Mouse (Mus musculus): Measurements from ENCODE around the gene Notch1. TPM values are rescaled to one million over a fixed set of nuclear protein-coding genes. Genes with fewer than 3 reads are reported as not detected.

The Notch1 gene
- polyA plus RNA-seq, 1 experiment from 2014 or later = 17.3 TPM

DNA sequence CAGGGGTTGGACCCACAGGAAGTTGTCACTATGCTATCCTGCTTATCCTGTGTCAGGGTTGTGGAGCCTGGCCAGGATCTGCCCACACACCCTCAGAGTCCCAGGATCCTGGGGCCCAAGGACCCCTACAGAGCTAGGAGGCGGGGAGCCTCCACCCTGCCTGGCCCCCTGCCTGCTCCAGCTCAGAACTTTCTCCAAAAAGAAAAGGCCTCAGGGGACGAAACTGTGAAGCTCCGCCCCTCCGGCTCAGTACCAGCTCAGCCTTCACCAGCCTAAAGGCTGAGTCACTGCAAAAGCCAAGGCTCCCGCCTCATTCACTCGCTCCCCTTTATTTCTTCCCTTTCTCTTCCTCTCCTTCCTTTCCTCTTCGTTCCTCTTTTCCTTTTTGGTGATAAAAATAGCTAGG is 9.0 kb downstream of the Notch1 start:
- peak; percentile 43; the same call in 1 of the 2 replicates for ATAC-seq (ENCODE audit: insufficient number of reproducible peaks, insufficient read depth, low FRiP score, low TSS enrichment, low read depth)
- H3K36me3 ChIP-seq = no peaks in the 10 kb centered on the region
- H3K4me2 ChIP-seq = peak overlapping the region; percentile 44
- 0 out of 2 replicates have a peak, but pooled peaks cover 2% of the 10 kb centered on the region for H3K27me3 ChIP-seq
- no peaks in the 10 kb centered on the region for H3K9me3 ChIP-seq
- H3K4me3 ChIP-seq = no peak overlapping the region
- 1% methylated on average over 7 of the region's 7 CpGs for WGBS
- 0 out of 2 replicates have a peak overlapping the region, but pooled peaks have one; percentile 37 for H3K9ac ChIP-seq
- H3K4me1 ChIP-seq = peaks cover 57% of the 10 kb centered on the region
- peak overlapping the region; percentile 96 for H3K27ac ChIP-seq

DNA sequence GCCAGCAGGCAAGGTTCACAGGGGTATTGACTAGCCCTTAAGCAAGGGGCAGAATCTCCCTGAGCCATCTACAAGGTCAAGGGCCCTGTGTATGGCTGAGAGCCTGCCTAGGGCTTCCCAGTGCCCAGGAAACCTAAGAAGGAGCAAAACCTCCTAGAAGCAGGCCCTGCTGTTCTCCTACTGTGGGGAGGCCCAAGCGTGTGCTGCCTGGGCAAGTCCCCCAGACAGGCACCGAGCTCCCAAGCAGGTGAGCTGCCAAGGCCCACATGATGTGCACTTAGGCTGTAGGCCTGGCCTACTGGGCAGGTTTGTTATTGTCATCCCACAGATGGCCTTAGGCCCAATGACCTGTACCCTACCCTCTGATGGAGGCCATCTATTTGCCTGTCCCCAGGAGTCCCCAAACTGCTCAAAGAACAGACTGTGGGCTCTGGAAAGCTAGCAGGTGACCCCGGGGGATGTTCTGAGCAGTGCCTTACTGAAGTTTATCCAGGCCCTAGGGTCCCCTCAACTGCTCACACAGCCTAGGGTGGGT is 9.7 kb downstream of the Notch1 start:
- Histone ChIP-seq H3K4me1 (peaks cover 64% of the 10 kb centered on the region), H3K27me3 (peaks cover 8% of the 10 kb centered on the region), H3K27ac (peak overlapping the region; percentile 96), H3K36me3 (no peaks in the 10 kb centered on the region), H3K4me3 (no peak overlapping the region), H3K9ac (0 out of 2 replicates have a peak overlapping the region, but pooled peaks have one; percentile 37), H3K4me2 (peak overlapping the region; percentile 44), H3K9me3 (no peaks in the 10 kb centered on the region)
- ATAC-seq (ENCODE audit: insufficient number of reproducible peaks, insufficient read depth, low FRiP score, low TSS enrichment, low read depth) = no peak
- 65% methylated on average over 3 of the region's 3 CpGs for WGBS

DNA sequence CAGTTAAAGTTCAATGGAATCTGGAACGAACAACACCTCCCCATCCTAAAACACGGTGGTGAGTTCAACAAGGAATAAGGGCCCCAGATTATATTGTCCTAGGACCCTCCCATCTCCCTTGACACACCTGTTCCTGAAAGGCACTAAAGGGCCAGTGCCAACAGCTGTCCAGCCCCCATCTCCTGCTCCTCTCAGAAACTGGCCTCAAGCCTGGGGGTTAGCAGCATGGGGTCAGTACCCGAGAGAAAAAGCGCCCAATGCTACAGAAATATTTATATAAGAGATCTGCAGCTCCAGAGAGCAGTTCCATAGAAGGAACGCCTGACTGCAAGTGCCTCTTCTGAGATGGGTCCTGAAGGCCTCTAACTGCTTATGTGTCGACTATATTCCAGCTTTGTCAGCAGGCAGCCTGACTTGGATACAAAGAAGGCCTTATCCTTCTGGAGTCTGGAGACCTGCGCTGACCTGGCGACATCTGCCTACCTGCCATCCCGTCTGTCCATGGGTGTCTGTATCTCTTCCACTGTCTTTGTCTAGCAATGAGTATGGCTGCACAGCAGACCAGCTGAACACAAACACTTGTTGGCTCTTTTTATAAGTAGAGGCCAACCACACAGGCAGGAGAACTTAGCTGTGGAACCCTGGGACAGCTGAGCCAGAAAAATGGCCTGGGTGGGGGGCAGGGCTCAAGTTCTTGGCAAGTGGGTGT is 11.5 kb downstream of the Notch1 start:
- Histone ChIP-seq H3K27me3 (peaks cover 19% of the 10 kb centered on the region), H3K36me3 (no peaks in the 10 kb centered on the region), H3K27ac (peak overlapping the region; percentile 48; the same call in 1 of the 2 replicates), H3K4me1 (peaks cover 83% of the 10 kb centered on the region), H3K4me3 (no peak overlapping the region; the same call in 1 of the 2 replicates), H3K9ac (no peak overlapping the region; the same call in 1 of the 2 replicates), H3K9me3 (no peaks in the 10 kb centered on the region), H3K4me2 (peak overlapping the region; percentile 92; the same call in 1 of the 2 replicates)
- 76% methylated on average over 9 of the region's 9 CpGs for WGBS
- ATAC-seq (ENCODE audit: insufficient number of reproducible peaks, insufficient read depth, low FRiP score, low TSS enrichment, low read depth) = no peak

DNA sequence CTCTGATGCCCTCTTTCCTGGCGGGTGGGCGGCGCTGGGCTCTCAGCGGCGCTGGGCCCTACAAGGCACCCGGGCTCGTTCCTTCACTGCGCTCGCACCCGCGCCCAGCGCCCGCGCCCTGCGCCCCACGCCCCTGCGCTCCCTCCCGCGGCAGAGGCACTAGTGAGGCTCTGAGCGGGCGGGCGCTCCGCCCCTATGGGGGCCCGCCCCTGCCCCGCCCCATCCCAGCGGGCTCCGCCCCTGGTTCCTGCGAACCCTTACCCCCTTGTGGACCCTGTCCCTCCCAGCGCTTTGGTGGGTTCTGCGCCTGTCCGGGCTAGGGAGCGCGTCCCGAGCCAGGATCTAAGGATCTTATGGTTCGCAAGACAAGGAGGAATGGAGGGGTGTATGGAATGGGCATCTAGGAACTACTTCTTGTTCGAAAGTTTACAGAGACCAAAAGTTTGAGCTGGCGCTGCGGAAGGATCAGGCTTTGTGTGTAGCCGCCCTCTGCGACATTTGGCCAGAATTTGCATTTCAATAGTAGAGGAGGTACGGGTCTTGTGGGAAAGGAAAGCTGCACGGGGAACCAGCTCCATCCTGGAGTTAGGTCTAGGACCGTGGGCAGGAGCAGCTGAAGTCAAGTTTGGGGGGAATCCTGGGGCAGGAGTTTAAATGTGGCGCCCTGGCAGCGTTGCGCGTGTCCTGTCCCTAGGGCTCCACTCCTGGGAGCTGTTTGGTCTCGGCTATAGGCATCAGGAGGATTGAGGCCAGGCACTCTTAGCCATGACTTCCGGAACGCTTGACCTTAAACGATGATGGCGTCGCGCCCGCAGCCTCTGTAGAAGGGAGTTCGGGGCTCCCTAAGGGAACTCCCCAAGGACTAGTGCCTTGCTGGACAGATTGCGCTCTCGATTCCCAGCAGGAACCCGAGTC is 12.5 kb downstream of the Notch1 start:
- Histone ChIP-seq H3K4me2 (peak overlapping the region; percentile 92), H3K9me3 (no peaks in the 10 kb centered on the region), H3K27me3 (peaks cover 19% of the 10 kb centered on the region), H3K4me1 (peaks cover 84% of the 10 kb centered on the region), H3K36me3 (no peaks in the 10 kb centered on the region), H3K4me3 (peak overlapping the region; percentile 78), H3K27ac (peak overlapping the region; percentile 78), H3K9ac (peak overlapping the region; percentile 87)
- ATAC-seq (ENCODE audit: insufficient number of reproducible peaks, insufficient read depth, low FRiP score, low TSS enrichment, low read depth) = peak; percentile 85
- 3% methylated on average over 50 of the region's 59 CpGs for WGBS

GRCm38 (mm10) chr2:26502863-26503631 is 13.4 kb downstream of the Notch1 start:
- Histone ChIP-seq H3K9me3 (no peaks in the 10 kb centered on the region), H3K4me1 (peaks cover 78% of the 10 kb centered on the region), H3K4me2 (peak overlapping the region; percentile 92), H3K36me3 (0 out of 2 replicates have a peak, but pooled peaks cover 2% of the 10 kb centered on the region), H3K27me3 (peaks cover 19% of the 10 kb centered on the region), H3K27ac (peak overlapping the region; percentile 78), H3K9ac (peak overlapping the region; percentile 87), H3K4me3 (peak overlapping the region; percentile 78)
- no peak for ATAC-seq (ENCODE audit: insufficient number of reproducible peaks, insufficient read depth, low FRiP score, low TSS enrichment, low read depth)
- WGBS = under 1% methylated on average over 57 of the region's 57 CpGs

- Histone ChIP-seq H3K4me1 (peaks cover 78% of the 10 kb centered on the region), H3K27me3 (peaks cover 19% of the 10 kb centered on the region), H3K9me3 (no peaks in the 10 kb centered on the region), H3K27ac (peak overlapping the region; percentile 78), H3K9ac (peak overlapping the region; percentile 87), H3K4me2 (peak overlapping the region; percentile 92), H3K4me3 (peak overlapping the region; percentile 78), H3K36me3 (0 out of 2 replicates have a peak, but pooled peaks cover 3% of the 10 kb centered on the region)
- no peak for ATAC-seq (ENCODE audit: insufficient number of reproducible peaks, insufficient read depth, low FRiP score, low TSS enrichment, low read depth)
- under 1% methylated on average over 33 of the region's 33 CpGs for WGBS
Measured at GRCm38 (mm10) chr2:26502299-26502862, 14.1 kb downstream of the Notch1 start.

- H3K9me3 ChIP-seq = no peaks in the 10 kb centered on the region
- peak overlapping the region; percentile 78 for H3K4me3 ChIP-seq
- H3K9ac ChIP-seq = peak overlapping the region; percentile 87
- H3K36me3 ChIP-seq = 0 out of 2 replicates have a peak, but pooled peaks cover 3% of the 10 kb centered on the region
- peaks cover 19% of the 10 kb centered on the region for H3K27me3 ChIP-seq
- no peak for ATAC-seq (ENCODE audit: insufficient number of reproducible peaks, insufficient read depth, low FRiP score, low TSS enrichment, low read depth)
- H3K27ac ChIP-seq = peak overlapping the region; percentile 78
- peak overlapping the region; percentile 92 for H3K4me2 ChIP-seq
- H3K4me1 ChIP-seq = peaks cover 78% of the 10 kb centered on the region
- WGBS = 2% methylated on average over 15 of the region's 15 CpGs
Measured at GRCm38 (mm10) chr2:26501651-26502141, 14.8 kb downstream of the Notch1 start.

- peak overlapping the region; percentile 19 for H3K27ac ChIP-seq
- peaks cover 19% of the 10 kb centered on the region for H3K27me3 ChIP-seq
- 0 out of 2 replicates have a peak, but pooled peaks cover 3% of the 10 kb centered on the region for H3K36me3 ChIP-seq
- peaks cover 78% of the 10 kb centered on the region for H3K4me1 ChIP-seq
- 0 out of 2 replicates have a peak, but pooled peaks have one; percentile 17 for ATAC-seq (ENCODE audit: insufficient number of reproducible peaks, insufficient read depth, low FRiP score, low TSS enrichment, low read depth)
- peak overlapping the region; percentile 78 for H3K4me3 ChIP-seq
- peak overlapping the region; percentile 87; the same call in 1 of the 2 replicates for H3K9ac ChIP-seq
- WGBS = 16% methylated on average over 14 of the region's 14 CpGs
- peak overlapping the region; percentile 92 for H3K4me2 ChIP-seq
- H3K9me3 ChIP-seq = no peaks in the 10 kb centered on the region
Measured at GRCm38 (mm10) chr2:26500599-26501370, 15.7 kb downstream of the Notch1 start.

DNA sequence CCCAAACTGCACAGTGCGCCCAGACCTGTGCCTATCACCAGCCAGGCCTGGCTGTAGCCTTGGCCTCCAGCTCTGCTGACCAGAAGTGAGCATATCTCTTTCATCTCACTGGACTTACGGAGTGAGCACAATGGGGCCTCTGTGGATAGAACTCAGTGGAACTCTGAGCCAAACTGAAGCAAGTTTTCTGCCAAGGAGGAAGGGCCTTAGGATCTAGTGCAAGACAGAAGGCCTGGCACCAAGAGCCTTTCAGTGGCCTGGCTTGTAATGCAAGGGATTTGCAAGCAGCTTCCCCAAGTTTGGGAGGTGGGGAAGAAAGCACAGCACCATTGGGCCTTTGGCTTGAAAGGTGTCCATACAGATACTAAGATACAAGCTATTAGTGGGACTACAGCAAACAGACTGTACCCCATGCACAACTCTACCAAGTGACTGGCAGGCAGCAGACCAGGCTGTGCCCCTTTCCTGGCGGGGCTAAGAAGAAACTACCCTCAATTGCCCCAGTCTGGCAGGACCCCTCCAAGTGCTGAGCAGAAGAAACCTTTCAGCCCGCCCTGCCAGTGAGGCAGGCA is 16.4 kb downstream of the Notch1 start:
- H3K4me3 ChIP-seq = peak overlapping the region; percentile 9; the same call in 1 of the 2 replicates
- peaks cover 19% of the 10 kb centered on the region for H3K27me3 ChIP-seq
- H3K9ac ChIP-seq = 0 out of 2 replicates have a peak overlapping the region, but pooled peaks have one; percentile 27
- H3K36me3 ChIP-seq = 0 out of 2 replicates have a peak, but pooled peaks cover 7% of the 10 kb centered on the region
- peak overlapping the region; percentile 92 for H3K4me2 ChIP-seq
- H3K4me1 ChIP-seq = peaks cover 82% of the 10 kb centered on the region
- H3K9me3 ChIP-seq = no peaks in the 10 kb centered on the region
- no peak for ATAC-seq (ENCODE audit: insufficient number of reproducible peaks, insufficient read depth, low FRiP score, low TSS enrichment, low read depth)
- peak overlapping the region; percentile 19; the same call in 1 of the 2 replicates for H3K27ac ChIP-seq
- WGBS = 65% methylated on average over 4 of the region's 4 CpGs

Data from embryonic facial prominence, embryonic 13.5 days (tissue).